Mouse (Mus musculus) lung, embryonic 16.5 days (tissue): ENCODE results near the gene Papolg. TPM values are rescaled to one million over a fixed set of nuclear protein-coding genes. Genes with fewer than 3 reads are reported as not detected.
A peak's percentile ranks its signal among the peaks of the same experiment; 100 is the strongest.
"Not testable (repeated sequence)": the region's sequence is repeated elsewhere in the genome, so short reads cannot be mapped to it uniquely, and the experiment has no call there.

Source experiments
- ATAC-seq: fragments of 200-750 bp; cut with Nextera tagmentation; 2 replicates; pipeline ENCODE4 v1.8.0; 2017; ENCODE audit warnings: low read depth, mild to moderate bottlenecking, moderate library complexity
- H3K27ac ChIP-seq: fragments of 300-500 bp; sonication (generic); 2 replicates; pipeline ENCODE4 v1.5.1; 2014; ENCODE audit warnings: mild to moderate bottlenecking, control low read depth, low read length
- H3K27me3 ChIP-seq: fragments of 300-500 bp; sonication (generic); 2 replicates; pipeline ENCODE4 v1.6.1; 2014; ENCODE audit warnings: low read depth, low read length, mixed read lengths; ENCODE audit not compliant: control insufficient read depth, insufficient read depth
- H3K36me3 ChIP-seq: fragments of 300-500 bp; sonication (generic); 2 replicates; pipeline ENCODE4 v1.6.1; 2014; ENCODE audit warnings: low read length; ENCODE audit not compliant: control insufficient read depth, insufficient read depth
- H3K4me1 ChIP-seq: fragments of 300-500 bp; sonication (generic); replicated peaks from 2 replicates; pipeline ENCODE4 v1.6.1; 2014; ENCODE audit warnings: low read length, mixed read lengths; ENCODE audit not compliant: control insufficient read depth, insufficient read depth
- H3K4me2 ChIP-seq: fragments of 300-500 bp; sonication (generic); 2 replicates; pipeline ENCODE4 v1.6.1; 2014; ENCODE audit warnings: low read depth, low read length, control low read depth
- H3K4me3 ChIP-seq: fragments of 300-500 bp; sonication (generic); 2 replicates; pipeline ENCODE4 v1.5.1; 2014; ENCODE audit warnings: mild to moderate bottlenecking, low read length, control low read depth
- H3K9ac ChIP-seq: fragments of 300-500 bp; sonication (generic); 2 replicates; pipeline ENCODE4 v1.6.1; 2014; ENCODE audit warnings: low read length, control low read depth
- H3K9me3 ChIP-seq: fragments of 300-500 bp; sonication (generic); 2 replicates; pipeline ENCODE4 v1.6.1; 2016; ENCODE audit warnings: low read length; ENCODE audit not compliant: control insufficient read depth
- WGBS: fragments of 180-500 bp; shearing (Covaris S2); extraction: QIAGEN DNeasy Blood & Tissue Kit; methylation state at CpG from one replicate; pipeline ENCODE4 v1.1.7; 2014; 5-methylcytosine and 5-hydroxymethylcytosine counted together
- polyA plus RNA-seq: library from polyadenylated mRNA; unstranded; fragments of >200 nt; fragmentation: Nextera tagmentation; extraction: Ambion mirVana; gene quantifications from 2 replicates; pipeline ENCODE4 v1.2.1, GENCODE M21; 2015

The Papolg gene
- 13.3 and 14.5 TPM in 2 replicates for polyA plus RNA-seq

DNA sequence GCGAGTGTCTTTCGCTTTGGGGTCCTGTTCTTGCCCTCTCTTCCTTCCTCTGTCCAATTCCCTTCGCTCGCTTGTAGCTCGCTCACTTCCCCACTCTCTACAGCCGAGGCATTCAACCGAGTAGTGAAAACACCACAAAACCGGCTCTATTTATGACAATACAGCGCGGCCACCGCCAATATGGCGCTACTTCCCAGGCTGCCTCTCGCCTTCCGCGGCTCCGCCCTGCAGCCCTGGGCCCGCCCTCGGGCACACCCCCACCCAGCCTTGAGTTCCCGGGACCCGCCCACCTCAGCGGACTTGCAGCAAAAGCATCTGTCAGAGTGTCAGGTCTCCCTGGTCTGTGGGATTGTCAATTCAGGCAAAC, at the start of gene Papolg:
Papolg (minus strand) TSS at position 194 of the 367 bp plus-strand sequence.
- Histone ChIP-seq H3K9ac (peak within 1 kb of the TSS; percentile 85), H3K9me3 (no peaks in the 10 kb centered on the region), H3K4me2 (peak within 1 kb of the TSS; percentile 76), H3K4me3 (peak within 1 kb of the TSS; percentile 91), H3K4me1 (0 out of 2 replicates have a peak, but pooled peaks cover 2% of the 10 kb centered on the region), H3K36me3 (peaks cover 4% of the 10 kb centered on the region), H3K27me3 (no peaks in the 10 kb centered on the region), H3K27ac (peak within 1 kb of the TSS; percentile 93)
- WGBS = under 1% methylated on average over 21 of the region's 21 CpGs
- ATAC-seq = peak; percentile 100

DNA sequence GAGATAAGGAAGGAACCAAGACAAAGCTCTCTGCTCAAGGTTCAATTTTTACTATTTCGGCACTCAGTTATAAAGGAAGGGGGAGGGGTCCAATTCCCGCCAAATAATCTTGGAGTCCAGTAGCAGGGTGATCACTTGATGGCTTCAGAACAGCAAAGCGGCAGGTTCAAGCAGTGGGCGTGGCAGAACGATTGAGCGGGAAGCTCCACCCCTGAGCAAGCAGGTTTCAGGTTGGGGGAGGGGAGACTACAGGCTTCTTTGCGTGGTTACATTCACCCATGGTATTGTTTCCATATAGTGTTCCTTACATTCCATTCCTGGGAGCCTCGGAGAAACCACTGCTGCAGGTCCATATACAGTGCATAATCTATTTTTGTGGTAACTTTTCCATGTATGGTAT, 33.1 kb upstream of the Papolg start:
- H3K9ac ChIP-seq, H3K4me3 ChIP-seq, ATAC-seq, H3K27ac ChIP-seq, H3K9me3 ChIP-seq, H3K36me3 ChIP-seq, H3K4me1 ChIP-seq, H3K27me3 ChIP-seq: not testable (repeated sequence)
- peak overlapping the region; percentile 7; the same call in 1 of the 2 replicates for H3K4me2 ChIP-seq
- 18% methylated on average over 8 of the region's 8 CpGs for WGBS

- peak overlapping the region; percentile 7; the same call in 1 of the 2 replicates for H3K4me2 ChIP-seq
- H3K27me3 ChIP-seq = no peaks in the 10 kb centered on the region
- H3K4me3 ChIP-seq = no peak overlapping the region
- H3K27ac ChIP-seq = no peak overlapping the region
- no peak for ATAC-seq
- no peak overlapping the region for H3K9ac ChIP-seq
- no peaks in the 10 kb centered on the region for H3K4me1 ChIP-seq
- WGBS = 29% methylated on average over 8 of the region's 8 CpGs
- H3K9me3 ChIP-seq = no peaks in the 10 kb centered on the region
- no peaks in the 10 kb centered on the region for H3K36me3 ChIP-seq
These were observed 32.6 kb upstream of the Papolg start for GRCm38 (mm10) chr11:23927643-23928042.

DNA sequence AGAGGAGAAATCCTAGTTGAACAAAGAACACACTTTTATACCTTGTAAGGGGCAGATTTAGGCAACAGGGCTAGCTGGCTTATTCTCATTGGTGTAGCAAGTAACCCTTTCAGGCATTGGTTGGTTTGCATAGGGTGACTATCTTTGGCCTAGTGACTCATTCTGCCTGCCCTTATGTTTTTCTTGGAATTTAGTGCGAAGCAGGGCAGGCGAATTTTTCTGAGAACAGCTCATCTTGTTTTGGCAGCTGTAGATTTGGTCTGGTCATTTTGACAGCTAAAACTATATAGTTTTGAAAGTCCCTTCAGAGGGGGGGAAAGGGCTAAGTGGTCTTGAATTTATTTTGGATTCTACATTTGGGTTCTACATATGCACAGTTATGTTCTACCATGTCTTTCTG, 18.8 kb upstream of the Papolg start:
- H3K27ac ChIP-seq, H3K27me3 ChIP-seq, H3K4me2 ChIP-seq, H3K9ac ChIP-seq, ATAC-seq, H3K4me1 ChIP-seq, H3K9me3 ChIP-seq, H3K36me3 ChIP-seq, H3K4me3 ChIP-seq: not testable (repeated sequence)
- WGBS = 73% methylated on average over 2 of the region's 2 CpGs

DNA sequence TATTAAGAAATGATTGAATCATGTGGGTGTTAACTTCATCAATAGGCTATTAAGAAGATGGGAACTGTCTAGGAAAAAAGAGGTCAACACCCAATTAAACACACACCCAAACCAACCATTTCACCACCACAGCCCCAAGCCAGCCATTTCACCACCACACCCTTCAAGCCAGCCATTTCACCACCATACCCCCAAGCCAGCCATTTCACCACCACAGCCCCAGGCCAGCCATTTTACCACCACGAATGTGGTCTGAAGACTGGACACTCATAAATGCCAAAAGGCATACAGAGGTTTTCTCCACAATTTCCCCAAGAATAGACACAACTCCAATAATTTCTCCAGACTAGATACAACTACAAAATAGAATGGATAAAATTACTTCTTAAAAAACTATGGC, 8.9 kb upstream of the Papolg start:
- H3K4me2 ChIP-seq = no peak overlapping the region
- WGBS = 59% methylated on average over 1 of the region's 1 CpGs
- no peaks in the 10 kb centered on the region for H3K36me3 ChIP-seq
- H3K9me3 ChIP-seq = no peaks in the 10 kb centered on the region
- H3K4me3 ChIP-seq = no peak overlapping the region
- H3K4me1 ChIP-seq = no peaks in the 10 kb centered on the region
- H3K27me3 ChIP-seq = no peaks in the 10 kb centered on the region
- H3K27ac ChIP-seq = no peak overlapping the region
- no peak overlapping the region for H3K9ac ChIP-seq
- no peak for ATAC-seq

DNA sequence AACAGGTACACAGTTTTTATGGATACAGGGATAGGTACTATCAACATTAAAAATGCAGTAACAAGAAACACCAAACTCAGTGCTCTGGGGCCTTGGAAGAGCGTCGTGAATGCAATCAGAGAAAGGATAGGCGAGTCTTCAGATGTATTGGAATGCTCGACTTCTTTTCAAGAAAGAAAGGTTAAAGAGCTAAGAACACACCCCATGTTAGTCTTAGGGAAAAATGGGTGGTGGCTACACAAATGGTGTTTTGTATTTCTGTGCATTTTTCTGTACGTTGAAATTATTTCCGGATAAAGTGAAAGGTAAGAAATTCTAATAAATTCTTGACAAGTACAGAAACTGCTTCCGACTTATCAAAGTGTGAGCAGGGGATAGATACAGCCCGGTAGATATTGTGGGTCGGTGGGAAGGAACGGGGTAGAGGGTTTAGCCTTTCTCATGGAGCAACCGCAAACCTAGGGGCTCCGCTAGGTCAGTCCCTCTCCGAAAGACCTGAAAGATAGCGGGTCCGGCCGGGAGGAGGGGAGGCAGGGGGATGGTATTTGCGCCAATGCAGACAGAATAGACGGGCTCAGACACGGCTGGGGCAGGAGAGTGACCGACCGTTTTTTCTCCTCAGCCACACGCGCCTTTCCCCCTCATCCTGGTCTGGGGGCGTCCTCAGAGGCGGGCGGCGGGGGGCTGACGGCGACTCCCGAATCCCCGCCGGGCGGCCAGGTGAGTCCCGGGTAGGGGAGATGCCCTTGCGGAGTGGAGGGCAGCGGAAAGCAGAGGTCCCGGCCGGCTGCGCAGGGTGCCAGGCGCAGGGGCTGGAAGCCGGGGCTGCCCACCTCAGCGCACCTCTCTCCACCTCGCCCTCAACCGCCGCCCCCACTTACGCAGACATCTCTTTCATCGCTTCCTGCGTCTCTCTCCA, 653 bp downstream of the Papolg start:
- Histone ChIP-seq H3K27me3 (no peaks in the 10 kb centered on the region), H3K36me3 (peaks cover 4% of the 10 kb centered on the region), H3K9me3 (no peaks in the 10 kb centered on the region), H3K4me1 (0 out of 2 replicates have a peak, but pooled peaks cover 2% of the 10 kb centered on the region), H3K4me2 (peak overlapping the region; percentile 76), H3K4me3 (peak overlapping the region; percentile 91), H3K9ac (peak overlapping the region; percentile 85), H3K27ac (peak overlapping the region; percentile 93)
- ATAC-seq = peak; percentile 80
- under 1% methylated on average over 48 of the region's 48 CpGs for WGBS

- no peak for ATAC-seq
- peaks cover 8% of the 10 kb centered on the region for H3K36me3 ChIP-seq
- H3K27ac ChIP-seq = no peak overlapping the region
- H3K4me3 ChIP-seq = no peak overlapping the region
- no peak overlapping the region for H3K9ac ChIP-seq
- no peak overlapping the region for H3K4me2 ChIP-seq
- H3K9me3 ChIP-seq = no peaks in the 10 kb centered on the region
- 0 out of 2 replicates have a peak, but pooled peaks cover 2% of the 10 kb centered on the region for H3K4me1 ChIP-seq
- H3K27me3 ChIP-seq = no peaks in the 10 kb centered on the region
These were observed 1.5 kb downstream of the Papolg start for GRCm38 (mm10) chr11:23893556-23893955.

GRCm38 (mm10) chr11:23864326-23864725, 30.7 kb downstream of the Papolg start:
- H3K27ac ChIP-seq = no peak overlapping the region
- H3K9ac ChIP-seq = no peak overlapping the region
- H3K36me3 ChIP-seq = peaks cover 28% of the 10 kb centered on the region

DNA sequence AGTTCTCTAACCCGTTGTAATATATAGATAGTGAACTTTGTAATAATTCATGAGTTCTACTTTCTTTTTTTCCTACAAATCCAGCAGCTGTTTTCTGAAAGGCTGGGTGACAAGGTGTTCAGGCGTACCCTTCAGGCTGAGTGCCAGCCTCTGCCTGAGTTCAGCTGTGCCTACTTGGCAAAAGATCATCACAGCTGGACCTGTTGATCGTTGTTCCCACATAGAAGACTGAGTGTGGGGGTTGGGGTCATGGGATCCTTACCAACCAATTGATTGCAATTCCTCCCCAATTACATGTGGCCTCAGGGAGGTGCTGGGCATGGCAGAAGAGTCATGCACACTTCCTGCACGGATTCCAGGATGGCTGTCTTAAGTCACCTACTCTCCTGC, 38.3 kb downstream of the Papolg start:
- Histone ChIP-seq H3K9ac (no peak overlapping the region), H3K27ac (no peak overlapping the region), H3K4me1 (no peaks in the 10 kb centered on the region), H3K4me3 (no peak overlapping the region), H3K4me2 (no peak overlapping the region), H3K36me3 (peaks cover 23% of the 10 kb centered on the region), H3K9me3 (no peaks in the 10 kb centered on the region), H3K27me3 (no peaks in the 10 kb centered on the region)
- WGBS = 71% methylated on average over 4 of the region's 4 CpGs
- ATAC-seq = no peak

More at GRCm38 (mm10) chr11:23864326-23864725, 30.7 kb downstream of the Papolg start:
- Histone ChIP-seq H3K27me3 (no peaks in the 10 kb centered on the region), H3K4me1 (no peaks in the 10 kb centered on the region), H3K9me3 (no peaks in the 10 kb centered on the region), H3K4me2 (no peak overlapping the region), H3K4me3 (no peak overlapping the region)
- WGBS = 87% methylated on average over 2 of the region's 2 CpGs
- ATAC-seq = no peak
